Mouse (Mus musculus) C2C12 (cell line): ENCODE results near the gene Abhd2. TPM values are rescaled to one million over a fixed set of nuclear protein-coding genes. Genes with fewer than 3 reads are reported as not detected.
A peak's percentile ranks its signal among the peaks of the same experiment; 100 is the strongest.

Source experiments
- H3K27me3 ChIP-seq: one replicate; pipeline ENCODE4 v1.6.1; 2011; ENCODE audit not compliant: control insufficient read depth, insufficient read depth, insufficient read length
- H3K36me3 ChIP-seq: one replicate; pipeline ENCODE4 v1.6.1; 2011; ENCODE audit not compliant: control insufficient read depth, insufficient read depth
- H3K4me3 ChIP-seq: one replicate; pipeline ENCODE4 v1.5.1; 2011; ENCODE audit warnings: mild to moderate bottlenecking, control low read depth; ENCODE audit not compliant: poor library complexity, insufficient read depth, severe bottlenecking
- H3K79me2 ChIP-seq: one replicate; pipeline ENCODE4 v1.6.1; 2011; ENCODE audit not compliant: control insufficient read depth, insufficient read depth
- H3K79me3 ChIP-seq: one replicate; pipeline ENCODE4 v1.6.1; 2011; ENCODE audit warnings: low read depth, control low read depth
- H3ac ChIP-seq: one replicate; pipeline ENCODE3; 2011; ENCODE audit warnings: low read depth; ENCODE audit not compliant: control insufficient read depth, insufficient read length
- CEBPB ChIP-seq: IDR thresholded peaks from one replicate; pipeline ENCODE4 v1.6.1; 2011; ENCODE audit warnings: low read depth, mild to moderate bottlenecking, control low read depth, moderate library complexity
- CTCF ChIP-seq: IDR thresholded peaks from one replicate; pipeline ENCODE4 v1.5.1; 2011; ENCODE audit not compliant: control insufficient read depth, insufficient read depth, insufficient read length
- FOSL1 ChIP-seq: IDR thresholded peaks from one replicate; pipeline ENCODE4 v1.8.0; 2011; ENCODE audit warnings: mild to moderate bottlenecking, low read length; ENCODE audit not compliant: poor library complexity, insufficient read depth, severe bottlenecking
- MAX ChIP-seq: IDR thresholded peaks from one replicate; pipeline ENCODE4 v1.6.1; 2011; ENCODE audit warnings: mild to moderate bottlenecking, control low read depth
- MYOD1 ChIP-seq: IDR thresholded peaks from one replicate; pipeline ENCODE4 v1.6.1; 2011; ENCODE audit warnings: low read depth; ENCODE audit not compliant: control insufficient read depth, insufficient read length
- MYOG ChIP-seq: IDR thresholded peaks from one replicate; pipeline ENCODE4 v1.6.1; 2011; ENCODE audit not compliant: control insufficient read depth, insufficient read length; ENCODE audit errors: extremely low read depth
- USF1 ChIP-seq: IDR thresholded peaks from one replicate; pipeline ENCODE4 v1.6.1; 2011; ENCODE audit warnings: low read depth, mild to moderate bottlenecking, control low read depth, moderate library complexity
- polyA plus RNA-seq: library from polyadenylated mRNA; unstranded; fragments of >200 nt; fragmentation: generic; extraction: Trizol; gene quantifications from one replicate; pipeline ENCODE4 v1.2.1, GENCODE M21; 2012; ENCODE audit warnings: missing spikeins

The Abhd2 gene
- polyA plus RNA-seq, 1 experiment: 28.3 TPM

GRCm38 (mm10) chr7:79232048-79232447 lies 41.0 kb upstream of the Abhd2 start:
- Histone ChIP-seq H3K36me3 (no peaks in the 10 kb centered on the region), H3K79me3 (no peaks in the 10 kb centered on the region), H3ac (no peak overlapping the region), H3K4me3 (no peak overlapping the region), H3K79me2 (no peaks in the 10 kb centered on the region), H3K27me3 (no peaks in the 10 kb centered on the region)
- TF ChIP-seq USF1: no peak
- TF ChIP-seq MAX: no peak
- TF ChIP-seq FOSL1: no peak
- no peak for TF ChIP-seq CTCF
- TF ChIP-seq CEBPB: no peak
- TF ChIP-seq MYOG: no peak
- TF ChIP-seq MYOD1: no peak

DNA sequence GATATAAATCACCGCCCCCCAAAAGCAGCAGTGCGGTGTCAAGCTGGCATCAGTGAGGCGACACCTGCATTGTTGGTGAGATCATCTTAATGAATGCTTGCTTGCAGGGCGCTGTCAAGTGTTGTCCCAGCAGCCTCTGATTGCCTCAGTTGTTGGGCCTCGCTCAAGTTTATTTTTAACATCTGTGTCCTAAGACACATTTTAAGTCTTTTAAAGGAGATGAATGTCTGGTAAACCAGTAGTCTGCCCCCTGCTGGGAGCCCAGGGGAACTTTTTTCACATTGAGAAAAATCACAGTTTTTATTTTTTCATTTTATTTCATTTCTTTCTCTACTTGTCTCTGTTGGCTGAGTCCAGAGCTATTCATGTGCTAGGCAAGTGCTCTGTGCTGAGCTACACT lies 34.3 kb upstream of the Abhd2 start:
- Histone ChIP-seq H3ac (no peak overlapping the region), H3K27me3 (no peaks in the 10 kb centered on the region), H3K36me3 (no peaks in the 10 kb centered on the region), H3K79me2 (no peaks in the 10 kb centered on the region), H3K4me3 (no peak overlapping the region), H3K79me3 (no peaks in the 10 kb centered on the region)
- no peak for TF ChIP-seq CTCF

DNA sequence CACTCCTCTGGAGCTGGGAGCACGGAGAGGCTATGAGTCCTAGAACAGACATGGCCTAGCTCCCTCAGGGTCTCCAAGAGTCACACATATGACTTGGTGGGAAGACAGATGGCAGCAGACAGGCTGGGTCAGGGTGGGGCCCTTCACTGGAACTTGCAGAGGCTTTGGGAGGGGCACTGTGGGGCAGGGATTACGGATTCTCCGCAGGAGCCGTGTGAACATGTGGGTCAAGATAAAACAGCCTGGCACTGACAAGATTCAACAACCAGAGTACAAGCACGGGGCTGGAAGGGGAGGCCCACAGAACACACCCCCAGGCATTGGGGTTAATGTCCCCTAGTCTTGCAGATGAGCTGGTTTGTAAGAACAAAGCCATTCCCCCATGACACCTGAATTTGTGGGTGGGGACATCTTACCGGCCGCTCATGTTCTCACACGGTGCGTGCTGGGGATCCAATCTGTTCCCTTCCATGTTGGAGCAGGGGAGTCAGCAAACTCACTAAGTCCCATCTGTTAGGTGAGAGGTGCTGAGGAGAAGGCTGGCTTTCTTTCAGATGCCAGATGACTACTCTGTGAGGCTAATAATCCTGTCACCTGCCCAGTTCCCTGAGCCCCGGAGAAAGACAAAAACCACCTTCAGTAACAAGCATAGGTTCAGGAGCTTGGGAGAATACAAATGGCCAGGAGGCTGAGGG lies 30.9 kb upstream of the Abhd2 start:
- Histone ChIP-seq H3K36me3 (no peaks in the 10 kb centered on the region), H3K27me3 (no peaks in the 10 kb centered on the region), H3ac (no peak overlapping the region), H3K79me2 (no peaks in the 10 kb centered on the region), H3K79me3 (no peaks in the 10 kb centered on the region), H3K4me3 (no peak overlapping the region)
- TF ChIP-seq USF1: no peak
- TF ChIP-seq CEBPB: no peak
- TF ChIP-seq MYOG: no peak
- TF ChIP-seq MAX: no peak
- TF ChIP-seq FOSL1: no peak
- no peak for TF ChIP-seq MYOD1
- TF ChIP-seq CTCF: no peak

DNA sequence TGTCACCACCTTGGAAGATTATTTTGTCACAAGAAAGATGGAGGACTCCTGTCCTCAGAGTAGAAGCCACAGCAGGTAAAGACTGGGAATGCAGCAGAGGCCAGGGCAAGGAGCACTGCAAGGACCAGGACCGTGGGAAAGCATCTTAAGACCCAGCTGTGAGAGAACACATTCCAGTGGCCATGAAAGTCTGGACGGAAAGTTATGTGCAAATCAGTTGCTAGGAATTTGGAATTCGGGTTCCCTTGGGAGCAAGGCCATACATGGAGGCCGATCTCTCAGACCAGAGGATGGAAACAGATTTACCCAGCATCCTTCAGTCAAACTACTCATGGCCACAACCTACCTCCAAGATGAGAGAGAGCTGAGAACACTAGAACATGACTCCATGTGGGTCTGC lies 29.8 kb upstream of the Abhd2 start:
- H3K79me3 ChIP-seq: no peaks in the 10 kb centered on the region
- no peak overlapping the region for H3K4me3 ChIP-seq
- H3K36me3 ChIP-seq: no peaks in the 10 kb centered on the region
- no peaks in the 10 kb centered on the region for H3K27me3 ChIP-seq
- TF ChIP-seq USF1 (no peak), CTCF (no peak), MYOG (no peak), MYOD1 (no peak), MAX (no peak), FOSL1 (no peak), CEBPB (no peak)
- no peak overlapping the region for H3ac ChIP-seq
- no peaks in the 10 kb centered on the region for H3K79me2 ChIP-seq

DNA sequence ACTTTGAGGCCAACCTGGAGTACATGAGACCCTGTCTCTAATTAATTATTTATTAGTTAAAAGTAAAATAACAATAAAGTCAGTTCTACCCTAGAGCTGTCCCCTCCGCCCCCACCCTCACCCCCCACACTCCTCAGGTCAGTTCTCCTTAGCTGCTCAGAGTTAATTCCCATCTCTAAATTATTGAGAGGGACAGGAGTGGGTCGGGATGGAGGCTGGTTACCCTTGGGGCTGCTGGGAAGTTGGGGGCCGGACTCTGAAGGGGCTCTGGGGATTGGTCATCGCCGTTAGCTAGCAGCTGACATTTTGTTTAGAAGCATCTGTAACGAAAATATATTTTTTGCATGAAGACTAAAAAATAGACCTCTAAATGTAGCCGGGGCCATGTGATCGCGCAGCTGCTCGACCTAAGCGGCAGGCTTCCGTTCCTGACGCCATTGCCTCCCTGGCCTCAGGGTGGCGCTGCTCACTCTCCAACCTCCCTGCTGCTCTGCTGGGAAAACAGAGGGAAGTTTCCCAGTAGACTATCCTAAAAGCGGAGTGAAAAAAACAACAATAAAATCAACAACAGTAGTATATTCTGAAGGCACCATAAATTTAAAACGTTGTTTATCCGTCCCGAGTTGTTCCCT lies 26.8 kb upstream of the Abhd2 start:
- no peak overlapping the region for H3ac ChIP-seq
- H3K79me3 ChIP-seq: no peaks in the 10 kb centered on the region
- H3K4me3 ChIP-seq: no peak overlapping the region

GRCm38 (mm10) chr7:79247408-79247807 lies 25.6 kb upstream of the Abhd2 start:
- Histone ChIP-seq H3K79me2 (no peaks in the 10 kb centered on the region), H3K79me3 (no peaks in the 10 kb centered on the region), H3K36me3 (no peaks in the 10 kb centered on the region), H3K4me3 (no peak overlapping the region), H3ac (no peak overlapping the region), H3K27me3 (no peaks in the 10 kb centered on the region)
- TF ChIP-seq MYOD1: no peak
- TF ChIP-seq FOSL1: no peak
- no peak for TF ChIP-seq MYOG
- no peak for TF ChIP-seq USF1
- TF ChIP-seq CTCF: no peak
- no peak for TF ChIP-seq CEBPB
- TF ChIP-seq MAX: no peak

More for the DNA sequence above, 26.8 kb upstream of the Abhd2 start:
- no peaks in the 10 kb centered on the region for H3K27me3 ChIP-seq
- no peaks in the 10 kb centered on the region for H3K79me2 ChIP-seq
- H3K36me3 ChIP-seq: no peaks in the 10 kb centered on the region
- TF ChIP-seq MYOG (no peak), USF1 (peak; percentile 60), CEBPB (no peak), CTCF (peak; percentile 92), MAX (no peak)
